Mouse (Mus musculus): ENCODE measurements around the gene Fnbp4. TPM values are rescaled to one million over a fixed set of nuclear protein-coding genes. Genes with fewer than 3 reads are reported as not detected.

The Fnbp4 gene
- polyA plus RNA-seq, 1 experiment from 2014 or later, result 105 TPM

DNA sequence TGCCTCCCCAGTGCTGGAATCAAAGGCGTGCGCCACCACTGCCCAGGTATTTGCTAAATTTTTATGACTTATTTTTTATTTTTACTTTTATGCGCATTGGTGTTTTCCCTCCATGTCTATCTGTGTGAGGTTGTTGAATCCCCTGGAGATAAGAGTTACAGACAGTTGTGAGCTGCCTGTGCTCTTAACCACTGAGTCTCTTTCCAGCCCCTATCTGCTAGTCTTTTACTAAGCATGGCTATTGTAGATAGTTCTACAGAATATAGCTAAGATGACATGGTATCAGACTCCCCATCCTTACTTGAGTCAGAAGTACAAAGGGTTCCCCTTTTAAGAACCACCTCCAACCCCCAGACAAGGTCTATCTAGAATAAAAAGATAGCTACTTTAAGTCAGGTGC, 9.0 kb downstream of the Fnbp4 start:
- H3K9ac ChIP-seq (ENCODE audit: low read length), result no peak overlapping the region
- DNase-seq (ENCODE audit: low spot score), result no peak
- no peaks in the 10 kb centered on the region for H3K9me3 ChIP-seq (ENCODE audit: control insufficient read depth, low read length)
- H3K4me1 ChIP-seq (ENCODE audit: control insufficient read depth, insufficient read depth, low read length), result no peaks in the 10 kb centered on the region
- WGBS, result 91% methylated on average over 3 of the region's 3 CpGs
- no peak for ATAC-seq (ENCODE audit: insufficient read depth, low FRiP score, low TSS enrichment)
- H3K4me2 ChIP-seq (ENCODE audit: low read depth), result no peak overlapping the region
- no peak overlapping the region for H3K4me3 ChIP-seq (ENCODE audit: low read depth, low read length)
- peaks cover 31% of the 10 kb centered on the region for H3K36me3 ChIP-seq (ENCODE audit: control insufficient read depth, insufficient read depth, low read length)
- H3K27ac ChIP-seq (ENCODE audit: low read depth, low read length), result no peak overlapping the region
- H3K27me3 ChIP-seq (ENCODE audit: control insufficient read depth, insufficient read depth, low read length), result no peaks in the 10 kb centered on the region

DNA sequence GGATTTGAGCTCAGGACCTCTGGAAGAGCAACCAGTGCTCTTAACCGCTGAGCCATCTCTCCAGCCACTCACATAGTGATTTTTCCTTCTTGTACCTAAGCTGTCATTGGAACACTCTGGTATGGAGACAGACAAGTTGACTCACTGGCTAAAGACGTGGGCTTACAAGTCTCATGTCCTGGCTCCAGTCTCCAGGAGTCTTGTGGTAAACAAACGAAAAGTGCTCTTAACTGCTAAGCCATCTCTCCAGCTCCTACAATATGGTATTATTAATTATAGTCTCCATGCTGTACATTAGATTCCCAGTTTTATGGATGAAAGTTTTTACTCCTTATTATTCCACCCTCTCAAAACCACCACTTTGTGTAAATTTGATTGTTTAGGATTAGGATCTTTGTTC, 20.0 kb downstream of the Fnbp4 start:
- 92% methylated on average over 3 of the region's 3 CpGs for WGBS
- H3K27ac ChIP-seq (ENCODE audit: low read depth, low read length), result no peak overlapping the region
- H3K4me1 ChIP-seq (ENCODE audit: control insufficient read depth, insufficient read depth, low read length), result no peaks in the 10 kb centered on the region
- no peak for ATAC-seq (ENCODE audit: insufficient read depth, low FRiP score, low TSS enrichment)
- no peak for DNase-seq (ENCODE audit: low spot score)
- H3K4me3 ChIP-seq (ENCODE audit: low read depth, low read length), result no peak overlapping the region
- H3K27me3 ChIP-seq (ENCODE audit: control insufficient read depth, insufficient read depth, low read length), result no peaks in the 10 kb centered on the region
- no peak overlapping the region for H3K9ac ChIP-seq (ENCODE audit: low read length)
- H3K4me2 ChIP-seq (ENCODE audit: low read depth), result no peak overlapping the region
- H3K9me3 ChIP-seq (ENCODE audit: control insufficient read depth, low read length), result no peaks in the 10 kb centered on the region
- H3K36me3 ChIP-seq (ENCODE audit: control insufficient read depth, insufficient read depth, low read length), result peaks cover 26% of the 10 kb centered on the region

DNA sequence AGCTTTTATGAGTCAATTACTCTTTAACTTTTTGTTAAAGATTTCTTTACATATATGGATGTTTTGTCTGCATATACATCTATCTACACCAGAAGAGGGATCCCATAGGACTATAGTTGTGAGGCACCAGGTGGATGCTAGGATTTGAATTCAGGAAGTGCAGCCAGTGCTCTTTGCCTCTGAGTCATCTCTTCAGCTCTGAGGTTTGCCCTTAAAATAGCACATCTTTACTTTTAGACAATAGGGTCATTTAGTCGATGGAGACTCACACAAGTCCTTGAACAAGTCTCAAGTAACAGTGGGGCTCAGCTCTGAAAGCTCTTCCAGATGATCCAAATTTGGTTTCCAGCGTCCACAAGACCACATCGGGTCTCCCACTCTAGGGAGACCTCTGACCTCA, 36.2 kb downstream of the Fnbp4 start:
- Histone ChIP-seq H3K4me1 (ENCODE audit: control insufficient read depth, insufficient read depth, low read length) (peaks cover 4% of the 10 kb centered on the region; the same call in 1 of the 2 replicates), H3K27me3 (ENCODE audit: control insufficient read depth, insufficient read depth, low read length) (no peaks in the 10 kb centered on the region), H3K4me2 (ENCODE audit: low read depth) (no peak overlapping the region), H3K36me3 (ENCODE audit: control insufficient read depth, insufficient read depth, low read length) (peaks cover 11% of the 10 kb centered on the region), H3K9me3 (ENCODE audit: control insufficient read depth, low read length) (no peaks in the 10 kb centered on the region), H3K4me3 (ENCODE audit: low read depth, low read length) (no peak overlapping the region), H3K27ac (ENCODE audit: low read depth, low read length) (no peak overlapping the region), H3K9ac (ENCODE audit: low read length) (no peak overlapping the region)
- no peak for ATAC-seq (ENCODE audit: insufficient read depth, low FRiP score, low TSS enrichment)
- WGBS, result 41% methylated on average over 3 of the region's 3 CpGs
- no peak for DNase-seq (ENCODE audit: low spot score)

DNA sequence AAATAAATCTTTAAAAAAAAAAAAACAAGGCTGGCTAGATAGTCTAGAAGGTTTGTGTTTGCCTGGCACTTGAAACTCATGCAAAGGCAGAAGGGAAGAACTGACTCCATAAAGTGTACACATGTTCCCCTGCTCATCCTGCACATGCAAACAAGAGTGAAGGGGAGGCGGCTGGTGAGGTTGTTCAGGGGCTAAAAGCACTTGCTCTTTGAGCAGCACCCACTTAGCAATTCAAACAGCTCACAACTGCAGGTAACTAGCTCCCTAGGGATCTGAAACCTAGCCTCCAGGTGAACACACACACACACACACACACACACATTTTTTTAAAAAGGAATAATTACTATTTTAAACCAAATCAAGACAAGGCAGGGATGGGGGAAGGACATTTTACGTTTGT, 36.8 kb downstream of the Fnbp4 start:
- Histone ChIP-seq H3K27me3 (ENCODE audit: control insufficient read depth, insufficient read depth, low read length) (no peaks in the 10 kb centered on the region), H3K4me2 (ENCODE audit: low read depth) (no peak overlapping the region), H3K27ac (ENCODE audit: low read depth, low read length) (no peak overlapping the region), H3K4me1 (ENCODE audit: control insufficient read depth, insufficient read depth, low read length) (peaks cover 4% of the 10 kb centered on the region; the same call in 1 of the 2 replicates), H3K4me3 (ENCODE audit: low read depth, low read length) (no peak overlapping the region), H3K9ac (ENCODE audit: low read length) (no peak overlapping the region), H3K36me3 (ENCODE audit: control insufficient read depth, insufficient read depth, low read length) (peaks cover 11% of the 10 kb centered on the region), H3K9me3 (ENCODE audit: control insufficient read depth, low read length) (no peaks in the 10 kb centered on the region)
- 46% methylated on average over 2 of the region's 2 CpGs for WGBS
- DNase-seq (ENCODE audit: low spot score) (no peak), ATAC-seq (ENCODE audit: insufficient read depth, low FRiP score, low TSS enrichment) (no peak)

DNA sequence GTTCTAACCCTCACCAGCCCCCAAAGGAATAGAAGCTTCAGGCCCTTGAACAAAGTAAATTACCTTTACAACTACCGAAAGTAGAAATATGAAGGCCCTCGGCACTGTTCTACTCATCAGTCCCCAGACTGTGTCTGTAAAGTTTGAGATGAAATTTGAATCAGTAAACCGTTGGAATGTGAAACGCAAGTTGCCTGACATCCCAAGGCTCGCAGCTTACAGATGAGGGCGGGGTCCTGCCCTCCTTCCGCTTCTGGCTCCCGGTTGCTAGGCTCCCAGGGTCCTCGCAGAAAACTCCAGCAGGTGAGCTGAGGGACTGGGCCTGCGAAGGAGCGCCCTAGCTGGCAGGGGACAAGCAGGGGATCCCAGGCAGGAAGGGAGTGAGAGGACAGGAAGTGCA, 37.3 kb downstream of the Fnbp4 start, which contains the start of gene Agbl2:
TSS of gene Agbl2 (plus strand) at position 270 of the 400 bp plus-strand sequence.
- Histone ChIP-seq H3K4me3 (ENCODE audit: low read depth, low read length) (peak within 1 kb of the TSS; percentile 26), H3K4me2 (ENCODE audit: low read depth) (peak within 1 kb of the TSS; percentile 63), H3K9ac (ENCODE audit: low read length) (peak within 1 kb of the TSS; percentile 35), H3K27ac (ENCODE audit: low read depth, low read length) (no peak within 1 kb of the TSS), H3K27me3 (ENCODE audit: control insufficient read depth, insufficient read depth, low read length) (no peaks in the 10 kb centered on the region), H3K9me3 (ENCODE audit: control insufficient read depth, low read length) (no peaks in the 10 kb centered on the region), H3K4me1 (ENCODE audit: control insufficient read depth, insufficient read depth, low read length) (peaks cover 4% of the 10 kb centered on the region; the same call in 1 of the 2 replicates), H3K36me3 (ENCODE audit: control insufficient read depth, insufficient read depth, low read length) (peaks cover 10% of the 10 kb centered on the region)
- DNase-seq (ENCODE audit: low spot score) (peak; percentile 34), ATAC-seq (ENCODE audit: insufficient read depth, low FRiP score, low TSS enrichment) (peak; percentile 48; the same call in 1 of the 2 replicates)
- WGBS, result 2% methylated on average over 11 of the region's 11 CpGs

DNA sequence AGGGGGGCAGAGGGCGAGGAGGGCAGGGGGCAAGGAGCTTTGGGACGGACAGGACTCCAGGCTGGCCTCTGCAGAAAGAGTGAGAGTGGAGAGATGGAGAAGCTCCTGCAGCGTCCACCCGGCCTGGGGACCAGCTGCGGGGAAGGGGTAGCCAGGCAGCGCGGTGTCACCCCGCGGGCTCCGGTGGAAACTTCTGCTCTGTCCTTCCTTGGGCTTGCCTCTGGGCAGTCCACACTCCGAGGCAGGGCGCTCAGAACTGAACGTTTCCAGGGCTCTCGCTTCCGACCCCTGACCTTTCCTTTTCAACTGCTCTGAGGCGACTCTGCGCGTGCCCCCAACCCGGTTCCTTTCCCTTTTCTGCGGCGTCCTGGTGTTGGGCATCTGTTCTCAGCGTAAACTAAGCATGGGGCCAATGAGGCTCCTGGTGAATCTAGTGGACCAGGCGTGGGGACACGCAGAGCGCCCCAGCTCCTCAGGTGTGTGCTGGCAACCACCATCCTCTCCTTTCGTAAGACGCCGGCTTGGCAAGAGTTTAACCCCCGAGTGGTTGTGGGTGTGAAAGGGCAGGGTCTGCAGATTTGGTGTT, 37.8 kb downstream of the Fnbp4 start:
- H3K27me3 ChIP-seq (ENCODE audit: control insufficient read depth, insufficient read depth, low read length), result no peaks in the 10 kb centered on the region
- peak; percentile 29 for DNase-seq (ENCODE audit: low spot score)
- WGBS, result 2% methylated on average over 28 of the region's 29 CpGs
- peak overlapping the region; percentile 26 for H3K4me3 ChIP-seq (ENCODE audit: low read depth, low read length)
- peak; percentile 49; the same call in 1 of the 2 replicates for ATAC-seq (ENCODE audit: insufficient read depth, low FRiP score, low TSS enrichment)
- peaks cover 4% of the 10 kb centered on the region; the same call in 1 of the 2 replicates for H3K4me1 ChIP-seq (ENCODE audit: control insufficient read depth, insufficient read depth, low read length)
- H3K36me3 ChIP-seq (ENCODE audit: control insufficient read depth, insufficient read depth, low read length), result peaks cover 7% of the 10 kb centered on the region
- no peak overlapping the region for H3K27ac ChIP-seq (ENCODE audit: low read depth, low read length)
- peak overlapping the region; percentile 35 for H3K9ac ChIP-seq (ENCODE audit: low read length)
- H3K9me3 ChIP-seq (ENCODE audit: control insufficient read depth, low read length), result no peaks in the 10 kb centered on the region
- peak overlapping the region; percentile 63 for H3K4me2 ChIP-seq (ENCODE audit: low read depth)

DNA sequence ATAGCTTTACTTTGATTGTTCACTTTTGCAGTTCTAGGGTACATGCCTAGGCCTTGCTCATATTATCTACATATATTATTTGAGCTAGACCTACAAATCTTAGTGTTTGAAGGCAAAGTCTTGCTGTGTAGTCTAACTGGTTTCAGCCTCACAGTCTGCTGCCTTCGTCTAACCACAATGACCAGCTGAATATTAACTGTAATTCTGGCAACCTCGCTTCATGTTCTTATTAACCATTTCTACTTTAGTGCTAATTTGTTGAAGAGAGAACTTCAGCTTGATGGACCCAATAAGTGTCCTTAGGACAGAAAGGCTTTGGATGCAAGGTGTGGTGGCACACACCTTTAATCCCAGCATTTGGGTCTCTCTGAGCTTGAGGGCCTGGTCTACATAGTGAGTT, 43.0 kb downstream of the Fnbp4 start:
- Histone ChIP-seq H3K9ac (ENCODE audit: low read length) (no peak overlapping the region), H3K36me3 (ENCODE audit: control insufficient read depth, insufficient read depth, low read length) (no peaks in the 10 kb centered on the region), H3K9me3 (ENCODE audit: control insufficient read depth, low read length) (no peaks in the 10 kb centered on the region), H3K27me3 (ENCODE audit: control insufficient read depth, insufficient read depth, low read length) (no peaks in the 10 kb centered on the region), H3K4me1 (ENCODE audit: control insufficient read depth, insufficient read depth, low read length) (peaks cover under 1% of the 10 kb centered on the region; the same call in 1 of the 2 replicates), H3K4me2 (ENCODE audit: low read depth) (no peak overlapping the region), H3K4me3 (ENCODE audit: low read depth, low read length) (no peak overlapping the region), H3K27ac (ENCODE audit: low read depth, low read length) (no peak overlapping the region)
- 88% methylated on average over 2 of the region's 2 CpGs for WGBS
- DNase-seq (ENCODE audit: low spot score) (no peak), ATAC-seq (ENCODE audit: insufficient read depth, low FRiP score, low TSS enrichment) (no peak)

DNA sequence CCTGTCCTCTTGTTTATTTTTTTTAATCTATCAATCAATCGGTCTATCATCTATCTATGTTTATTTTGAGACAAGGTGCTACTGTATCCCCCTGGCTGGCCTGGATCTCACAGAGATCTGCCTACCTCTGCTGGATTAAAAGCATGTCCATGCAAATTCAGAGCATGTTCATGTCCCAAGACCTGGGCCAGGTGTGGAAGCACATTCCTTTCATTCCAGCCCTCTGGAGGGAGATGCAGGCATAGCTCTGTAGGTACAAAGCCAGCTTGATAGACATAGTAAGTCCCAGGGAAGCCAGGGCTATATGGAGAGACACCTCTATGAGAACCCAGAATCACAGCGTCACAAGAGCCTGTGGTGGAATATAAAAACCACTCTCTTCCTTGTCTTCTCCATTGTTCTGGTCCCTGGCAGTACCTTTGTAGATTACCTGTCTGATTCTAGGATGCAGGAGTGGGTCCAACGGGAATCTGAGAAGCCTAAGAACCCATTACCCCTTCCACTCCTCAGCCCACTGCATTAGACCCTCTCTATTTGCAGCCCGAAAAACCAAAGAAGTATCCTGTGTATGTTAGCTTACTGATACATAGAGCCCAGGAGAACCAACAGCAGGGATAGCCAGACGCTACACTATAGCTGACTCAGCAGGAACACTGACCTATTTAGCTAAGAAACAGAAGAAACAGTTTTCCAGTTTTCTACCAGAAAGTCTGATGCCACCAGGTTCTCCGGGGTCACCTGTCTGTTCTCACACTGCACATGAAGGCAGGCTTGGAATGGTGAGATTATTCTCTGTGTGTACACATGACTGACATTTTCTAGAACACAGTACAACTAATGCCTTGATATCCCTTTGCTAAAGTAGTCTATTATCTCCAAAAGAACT, 63.3 kb downstream of the Fnbp4 start:
- Histone ChIP-seq H3K4me1 (ENCODE audit: control insufficient read depth, insufficient read depth, low read length) (no peaks in the 10 kb centered on the region), H3K4me2 (ENCODE audit: low read depth) (no peak overlapping the region), H3K9ac (ENCODE audit: low read length) (no peak overlapping the region), H3K9me3 (ENCODE audit: control insufficient read depth, low read length) (no peaks in the 10 kb centered on the region), H3K36me3 (ENCODE audit: control insufficient read depth, insufficient read depth, low read length) (no peaks in the 10 kb centered on the region), H3K27me3 (ENCODE audit: control insufficient read depth, insufficient read depth, low read length) (no peaks in the 10 kb centered on the region), H3K27ac (ENCODE audit: low read depth, low read length) (no peak overlapping the region), H3K4me3 (ENCODE audit: low read depth, low read length) (no peak overlapping the region)
- no peak for DNase-seq (ENCODE audit: low spot score)
- ATAC-seq (ENCODE audit: insufficient read depth, low FRiP score, low TSS enrichment), result no peak
- 89% methylated on average over 6 of the region's 6 CpGs for WGBS
